Mouse (Mus musculus) heart, postnatal 0 days (tissue): ENCODE measurements around the gene Phtf1. TPM values are rescaled to one million over a fixed set of nuclear protein-coding genes. Genes with fewer than 3 reads are reported as not detected.

ENCODE experiments used
- ATAC-seq: fragments of 200-750 bp; cut with Nextera tagmentation; 2 replicates; pipeline ENCODE4 v1.8.0; 2017; ENCODE audit warnings: low read depth, moderate number of reproducible peaks, moderate library complexity; ENCODE audit not compliant: insufficient read depth
- DNase-seq: peaks from one replicate; pipeline ENCODE4 v3.0.0-alpha.2; 2016; ENCODE audit warnings: low spot score
- H3K27ac ChIP-seq: fragments of 300-500 bp; sonication (generic); 2 replicates; pipeline ENCODE4 v1.5.1; 2014; ENCODE audit warnings: low read depth, mild to moderate bottlenecking
- H3K27me3 ChIP-seq: fragments of 300-500 bp; sonication (generic); 2 replicates; pipeline ENCODE4 v1.6.1; 2014; ENCODE audit warnings: low read length, mixed read lengths; ENCODE audit not compliant: control insufficient read depth, insufficient read depth
- H3K36me3 ChIP-seq: fragments of 300-500 bp; sonication (generic); replicated peaks from 2 replicates; pipeline ENCODE4 v1.6.1; 2014; ENCODE audit warnings: low read length, mixed read lengths; ENCODE audit not compliant: control insufficient read depth, insufficient read depth
- H3K4me1 ChIP-seq: fragments of 300-500 bp; sonication (generic); 2 replicates; pipeline ENCODE4 v1.6.1; 2014; ENCODE audit warnings: antibody characterized with exemption; ENCODE audit not compliant: control insufficient read depth, insufficient read depth
- H3K4me2 ChIP-seq: fragments of 300-500 bp; sonication (generic); 2 replicates; pipeline ENCODE4 v1.6.1; 2014; ENCODE audit warnings: low read depth, mild to moderate bottlenecking, low read length, moderate library complexity
- H3K4me3 ChIP-seq: fragments of 300-500 bp; sonication (generic); 2 replicates; pipeline ENCODE4 v1.5.1; 2014; ENCODE audit warnings: low read depth, low read length
- H3K9ac ChIP-seq: fragments of 300-500 bp; sonication (generic); replicated peaks from 2 replicates; pipeline ENCODE4 v1.6.1; 2014; ENCODE audit warnings: low read depth, low read length, mixed read lengths
- H3K9me3 ChIP-seq: fragments of 300-500 bp; sonication (generic); replicated peaks from 2 replicates; pipeline ENCODE4 v1.6.1; 2016; ENCODE audit warnings: low read length; ENCODE audit not compliant: control insufficient read depth
- CTCF ChIP-seq: IDR thresholded peaks from 2 replicates; pipeline ENCODE4 v1.5.1; 2016; ENCODE audit warnings: antibody characterized with exemption, control low read depth, low read depth
- EP300 ChIP-seq: IDR thresholded peaks from 2 replicates; pipeline ENCODE4 v1.6.1; 2016; ENCODE audit warnings: antibody characterized with exemption, low read depth
- polyA plus RNA-seq: library from polyadenylated mRNA; unstranded; fragments of >200 nt; fragmentation: Nextera tagmentation; extraction: Ambion mirVana; gene quantifications from 2 replicates; pipeline ENCODE4 v1.2.1, GENCODE M21; 2015
- total RNA-seq: library from RNA; depleted of rRNA; stranded (reverse); fragments of >200 nt; gene quantifications from 2 replicates; pipeline ENCODE4 v1.2.3, GENCODE M21; 2014; ENCODE audit warnings: low replicate concordance; rRNA removed

Phtf1 gene
- total and polyA plus RNA-seq, 2 experiments from 2014 or later, result 6.2 to 6.6 TPM

DNA sequence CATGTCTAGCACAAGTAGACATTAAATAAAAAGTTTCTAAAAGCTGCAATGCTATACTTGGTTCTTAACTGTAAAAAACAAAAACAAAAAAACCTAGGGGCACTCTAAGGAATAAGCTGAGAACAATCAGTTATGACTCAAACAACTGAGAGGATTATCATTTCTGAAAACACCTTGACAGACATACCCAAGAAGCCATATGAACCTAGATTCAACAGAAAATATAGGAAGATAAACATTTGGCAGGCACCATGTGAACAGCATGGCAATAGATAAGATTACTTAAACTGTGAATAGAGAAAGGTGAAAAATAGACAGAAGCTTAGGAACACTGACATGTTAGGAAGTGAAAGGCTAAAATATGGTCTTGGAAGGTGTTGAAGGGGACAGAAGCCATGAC, 101.5 kb downstream of the Phtf1 start:
- DNase-seq (no peak), ATAC-seq (no peak)
- TF ChIP-seq CTCF (no peak), EP300 (no peak)
- Histone ChIP-seq H3K27me3 (no peaks in the 10 kb centered on the region), H3K36me3 (peaks cover 4% of the 10 kb centered on the region; the same call in 1 of the 2 replicates), H3K9ac (no peak overlapping the region), H3K27ac (no peak overlapping the region), H3K4me1 (no peaks in the 10 kb centered on the region), H3K4me2 (no peak overlapping the region), H3K9me3 (no peaks in the 10 kb centered on the region), H3K4me3 (no peak overlapping the region)

Other genes starting within 250 kb of the Phtf1 start
- gene Olfml3, start 230.1 kb upstream of the Phtf1 start, total RNA-seq, result 14.0 and 20.5 TPM in 2 replicates
- gene Olfml3, start 230.1 kb upstream of the Phtf1 start, polyA plus RNA-seq, result 10.6 and 11.4 TPM in 2 replicates
- gene Gm10964, start 228.7 kb upstream of the Phtf1 start, total RNA-seq, result not detected in 2 replicates
- gene Gm10964, start 228.7 kb upstream of the Phtf1 start, polyA plus RNA-seq, result not detected in 2 replicates
- 56.9 and 61.1 TPM in 2 replicates for gene Hipk1, start 176.5 kb upstream of the Phtf1 start, total RNA-seq
- 6.1 and 7.0 TPM in 2 replicates for gene Hipk1, start 176.5 kb upstream of the Phtf1 start, polyA plus RNA-seq
- 3.5 and 3.9 TPM in 2 replicates for gene Dclre1b, start 158.7 kb upstream of the Phtf1 start, total RNA-seq
- gene Dclre1b, start 158.7 kb upstream of the Phtf1 start, polyA plus RNA-seq, result 13.5 and 14.2 TPM in 2 replicates
- gene Ap4b1, start 158.6 kb upstream of the Phtf1 start, total RNA-seq, result 14.5 and 38.1 TPM in 2 replicates
- gene Ap4b1, start 158.6 kb upstream of the Phtf1 start, polyA plus RNA-seq, result 14.5 and 14.9 TPM in 2 replicates
- gene Gm43064, start 158.5 kb upstream of the Phtf1 start, total RNA-seq, result 0.50 TPM in 1 of 2 replicates, not detected in the other
- 0.37 TPM in 1 of 2 replicates, not detected in the other for gene Gm43064, start 158.5 kb upstream of the Phtf1 start, polyA plus RNA-seq
- gene Bcl2l15, start 135.5 kb upstream of the Phtf1 start, total RNA-seq, result not detected in 2 replicates
- 0.15 and 0.25 TPM in 2 replicates for gene Bcl2l15, start 135.5 kb upstream of the Phtf1 start, polyA plus RNA-seq
- 0.11 TPM in 1 of 2 replicates, not detected in the other for gene Ptpn22, start 108.3 kb upstream of the Phtf1 start, total RNA-seq
- gene Ptpn22, start 108.3 kb upstream of the Phtf1 start, polyA plus RNA-seq, result 0.77 and 0.84 TPM in 2 replicates
- gene Rsbn1, start 54.0 kb upstream of the Phtf1 start, total RNA-seq, result 5.2 and 7.9 TPM in 2 replicates
- gene Rsbn1, start 54.0 kb upstream of the Phtf1 start, polyA plus RNA-seq, result 4.7 and 4.8 TPM in 2 replicates